Mouse (Mus musculus) ES-E14 (cell line): ENCODE measurements at regions not wholly inside any gene's neighbourhood (a gene's known extent, or its start where the extent isn't known, plus 50 kb on each side); places are given as distances from the start of the nearest gene placed in this dataset.

Experiments
- DNase-seq: peaks from one replicate; pipeline ENCODE4 v3.0.0-alpha.2; 2013; ENCODE audit warnings: low read depth, low spot score
- H3K27ac ChIP-seq: 2 replicates; pipeline ENCODE4 v1.5.1; 2012; ENCODE audit warnings: low read depth, mild to moderate bottlenecking, low read length, moderate library complexity, mixed read lengths; ENCODE audit not compliant: poor library complexity, insufficient read depth, severe bottlenecking
- H3K36me3 ChIP-seq: 2 replicates; pipeline ENCODE4 v1.6.1; 2012; ENCODE audit warnings: mild to moderate bottlenecking, low read length, moderate library complexity, mixed read lengths; ENCODE audit not compliant: control insufficient read depth, poor library complexity, insufficient read depth, severe bottlenecking
- H3K4me1 ChIP-seq, 2 experiments: fragments of 150-350 bp in 1 of 2; sonication (generic) in 1 of 2; 2 replicates each; pipeline ENCODE4 v1.6.1; 2012; ENCODE audit warnings: low read length in 2 of 2, mild to moderate bottlenecking in 1 of 2, mixed read lengths in 1 of 2; ENCODE audit not compliant: control insufficient read depth in 2 of 2, insufficient read depth in 2 of 2, poor library complexity in 1 of 2
- H3K4me3 ChIP-seq, 2 experiments: fragments of 150-350 bp in 1 of 2; sonication (generic) in 1 of 2; 2 replicates each; pipeline ENCODE4 v1.5.1; 2012; ENCODE audit warnings: low read length in 2 of 2, low read depth in 1 of 2, mild to moderate bottlenecking in 1 of 2, mixed read lengths in 1 of 2; ENCODE audit not compliant: insufficient read depth in 1 of 2, poor library complexity in 1 of 2, severe bottlenecking in 1 of 2
- H3K9ac ChIP-seq: 2 replicates; pipeline ENCODE4 v1.6.1; 2012; ENCODE audit warnings: low read depth, mild to moderate bottlenecking, low read length, mixed read lengths; ENCODE audit not compliant: poor library complexity, insufficient read depth, severe bottlenecking
- H3K9me3 ChIP-seq: fragments of 150-350 bp; sonication (generic); 2 replicates; pipeline ENCODE4 v1.6.1; 2012; ENCODE audit warnings: low read depth, mild to moderate bottlenecking, low read length; ENCODE audit not compliant: control insufficient read depth, insufficient read depth
- CHD2 ChIP-seq: IDR thresholded peaks from 2 replicates; pipeline ENCODE4 v1.6.1; 2014; ENCODE audit warnings: mild to moderate bottlenecking, low read depth, low read length, inconsistent platforms
- HCFC1 ChIP-seq: IDR thresholded peaks from 2 replicates; pipeline ENCODE4 v1.6.1; 2012; ENCODE audit warnings: low read length, inconsistent platforms, borderline replicate concordance; ENCODE audit not compliant: insufficient read depth
- MAFK ChIP-seq: IDR thresholded peaks from 2 replicates; pipeline ENCODE4 v1.6.1; 2014; ENCODE audit warnings: mild to moderate bottlenecking, low read depth, low read length, inconsistent platforms; ENCODE audit not compliant: insufficient read depth
- ZC3H11A ChIP-seq: IDR thresholded peaks from 2 replicates; pipeline ENCODE4 v1.6.1; 2012; ENCODE audit warnings: low read depth, mild to moderate bottlenecking, inconsistent platforms, low read length, borderline replicate concordance
- ZNF384 ChIP-seq: IDR thresholded peaks from 2 replicates; pipeline ENCODE4 v1.6.1; 2012; ENCODE audit warnings: low read depth, low read length, inconsistent platforms
- in situ Hi-C, 2 experiments: fragments of 600-800 bp; cut with MboI; formaldehyde crosslinking; loops; one replicate each; pipeline ENCODE4 v1.15.1; 2025; ENCODE audit warnings: low sequenced_read_pairs in 2 of 2, inconsistent platforms in 1 of 2; ENCODE audit not compliant: unreplicated experiment in 2 of 2

- DNase-seq: no peak
- in situ Hi-C loops: no loop called here
- H3K9ac ChIP-seq: no peak overlapping the region
- no peaks in the 10 kb centered on the region for H3K9me3 ChIP-seq
- TF ChIP-seq ZC3H11A (no peak), CHD2 (no peak), MAFK (no peak)
- H3K27ac ChIP-seq: no peak overlapping the region
- H3K36me3 ChIP-seq: no peaks in the 10 kb centered on the region
- no peak overlapping the region for H3K4me3 ChIP-seq
- no peaks in the 10 kb centered on the region for H3K4me1 ChIP-seq
Measured at GRCm38 (mm10) chr4:103421541-103421951, 107.9 kb downstream of the Oma1 start.

- DNase-seq: no peak
- Histone ChIP-seq H3K9me3 (no peaks in the 10 kb centered on the region), H3K9ac (no peak overlapping the region), H3K36me3 (no peaks in the 10 kb centered on the region), H3K27ac (no peak overlapping the region), H3K4me1 (no peaks in the 10 kb centered on the region), H3K4me3 (no peak overlapping the region)
- TF ChIP-seq HCFC1 (no peak), ZC3H11A (no peak), ZNF384 (no peak), MAFK (no peak), CHD2 (no peak)
- in situ Hi-C loops: no loop called here
Measured at GRCm38 (mm10) chr4:103441383-103441782, 127.8 kb downstream of the Oma1 start.

DNA sequence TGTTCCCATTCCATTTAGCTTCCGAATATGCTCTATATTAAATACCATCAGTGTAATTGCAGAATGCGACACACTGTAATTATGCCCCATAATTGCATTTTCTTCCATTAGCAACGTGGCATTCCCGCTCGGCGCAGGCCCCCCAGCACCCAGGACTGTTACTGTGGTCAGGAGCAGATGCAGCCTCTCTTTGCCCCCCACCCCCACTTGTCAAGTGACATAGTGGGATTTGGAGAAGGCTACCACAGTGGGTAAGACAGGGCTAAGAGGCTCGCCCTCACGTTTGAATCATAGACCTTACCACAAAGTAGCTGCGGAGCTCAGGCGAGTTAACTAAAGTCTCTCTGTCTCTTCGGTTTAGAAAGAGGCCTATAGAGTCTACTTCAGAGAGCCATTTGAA lies 128.3 kb downstream of the Oma1 start:
- DNase-seq: no peak
- Histone ChIP-seq H3K4me3 (no peak overlapping the region), H3K9me3 (no peaks in the 10 kb centered on the region), H3K36me3 (no peaks in the 10 kb centered on the region), H3K9ac (no peak overlapping the region), H3K27ac (no peak overlapping the region), H3K4me1 (no peaks in the 10 kb centered on the region)
- in situ Hi-C loops: no loop called here
- TF ChIP-seq MAFK (no peak), ZNF384 (no peak), CHD2 (no peak), ZC3H11A (no peak), HCFC1 (no peak)

GRCm38 (mm10) chr4:103449276-103449675 lies 135.7 kb downstream of the Oma1 start:
- no peaks in the 10 kb centered on the region for H3K9me3 ChIP-seq
- TF ChIP-seq ZC3H11A (no peak), ZNF384 (no peak), CHD2 (no peak), MAFK (no peak), HCFC1 (no peak)
- no peak for DNase-seq
- H3K36me3 ChIP-seq: no peaks in the 10 kb centered on the region
- no peaks in the 10 kb centered on the region for H3K4me1 ChIP-seq
- no peak overlapping the region for H3K9ac ChIP-seq
- H3K4me3 ChIP-seq: no peak overlapping the region
- in situ Hi-C loops: no loop called here
- no peak overlapping the region for H3K27ac ChIP-seq

DNA sequence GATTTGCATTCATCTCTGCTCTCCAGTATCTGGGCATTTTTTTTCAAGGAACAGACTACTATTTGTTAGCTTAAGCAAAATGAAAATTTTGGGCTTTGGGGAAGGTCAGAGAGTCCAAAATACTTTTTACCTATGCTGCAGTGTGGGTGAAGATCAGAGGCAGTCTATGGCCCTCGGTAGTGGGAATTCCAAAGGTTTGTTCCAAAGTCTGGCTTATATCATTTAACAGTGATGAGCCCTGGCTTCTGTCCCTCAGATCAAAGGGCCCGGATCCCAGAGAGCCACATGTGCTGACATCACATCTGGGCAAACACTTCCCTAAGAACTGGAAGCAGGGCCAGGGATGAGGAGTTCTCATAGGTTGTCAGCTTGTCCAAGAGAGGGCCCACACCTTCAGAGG lies 136.5 kb downstream of the Oma1 start:
- Histone ChIP-seq H3K36me3 (no peaks in the 10 kb centered on the region), H3K9me3 (no peaks in the 10 kb centered on the region), H3K9ac (no peak overlapping the region), H3K4me3 (no peak overlapping the region), H3K27ac (no peak overlapping the region), H3K4me1 (no peaks in the 10 kb centered on the region)
- no peak for DNase-seq
- in situ Hi-C loops: no loop called here
- no peak for TF ChIP-seq MAFK
- no peak for TF ChIP-seq CHD2
- TF ChIP-seq ZNF384: no peak
- TF ChIP-seq HCFC1: no peak
- TF ChIP-seq ZC3H11A: no peak
